Mouse (Mus musculus) embryonic facial prominence, embryonic 10.5 days (tissue): ENCODE measurements around the gene Trpc4ap. TPM values are rescaled to one million over a fixed set of nuclear protein-coding genes. Genes with fewer than 3 reads are reported as not detected.

Experiments
- DNase-seq: peaks from one replicate; pipeline ENCODE4 v3.0.0-alpha.2; 2017; ENCODE audit warnings: low spot score
- H3K27ac ChIP-seq: fragments of 300-500 bp; sonication (generic); replicated peaks from 2 replicates; pipeline ENCODE4 v1.5.1; 2016; ENCODE audit warnings: mild to moderate bottlenecking
- H3K27me3 ChIP-seq: fragments of 300-500 bp; sonication (generic); replicated peaks from 2 replicates; pipeline ENCODE4 v1.6.1; 2016; ENCODE audit warnings: low read depth, mild to moderate bottlenecking; ENCODE audit not compliant: poor library complexity, severe bottlenecking
- H3K36me3 ChIP-seq: fragments of 300-500 bp; sonication (generic); replicated peaks from 2 replicates; pipeline ENCODE4 v1.6.1; 2016; ENCODE audit warnings: mild to moderate bottlenecking, moderate library complexity
- H3K4me1 ChIP-seq: fragments of 300-500 bp; sonication (generic); 2 replicates; pipeline ENCODE4 v1.6.1; 2016
- H3K4me3 ChIP-seq: fragments of 300-500 bp; sonication (generic); 2 replicates; pipeline ENCODE4 v1.5.1; 2016; ENCODE audit warnings: mild to moderate bottlenecking, moderate library complexity
- H3K9me3 ChIP-seq: fragments of 300-500 bp; sonication (generic); 2 replicates; pipeline ENCODE4 v1.6.1; 2016; ENCODE audit warnings: mild to moderate bottlenecking
- WGBS: fragments of 180-500 bp; shearing (Covaris S2); methylation state at CpG from one replicate; pipeline ENCODE4 v1.1.7; 2016; 5-methylcytosine and 5-hydroxymethylcytosine counted together
- polyA plus RNA-seq: library from polyadenylated mRNA; unstranded; fragments of >200 nt; fragmentation: Nextera tagmentation; extraction: Ambion mirVana; gene quantifications from 2 replicates; pipeline ENCODE4 v1.2.1, GENCODE M21; 2016

Gene Trpc4ap
- polyA plus RNA-seq, 1 experiment from 2014 or later, result 126 TPM

- no peak overlapping the region for H3K4me3 ChIP-seq
- no peak overlapping the region for H3K27ac ChIP-seq
- no peak for DNase-seq
- peaks cover 69% of the 10 kb centered on the region for H3K27me3 ChIP-seq
- 60% methylated on average over 19 of the region's 19 CpGs for WGBS
- H3K9me3 ChIP-seq, result no peaks in the 10 kb centered on the region
- H3K4me1 ChIP-seq, result peaks cover 46% of the 10 kb centered on the region
- peaks cover 79% of the 10 kb centered on the region for H3K36me3 ChIP-seq
Observed at GRCm38 (mm10) chr2:155633121-155633520, 59.1 kb downstream of the Trpc4ap start.

- no peaks in the 10 kb centered on the region for H3K9me3 ChIP-seq
- no peak overlapping the region for H3K4me3 ChIP-seq
- no peak for DNase-seq
- WGBS, result 70% methylated on average over 30 of the region's 30 CpGs
- no peak overlapping the region for H3K27ac ChIP-seq
- H3K4me1 ChIP-seq, result peaks cover 46% of the 10 kb centered on the region
- H3K27me3 ChIP-seq, result peaks cover 77% of the 10 kb centered on the region
- H3K36me3 ChIP-seq, result peaks cover 71% of the 10 kb centered on the region
Observed at GRCm38 (mm10) chr2:155632138-155632936, 59.8 kb downstream of the Trpc4ap start.

- peak overlapping the region; percentile 28 for H3K4me3 ChIP-seq
- H3K36me3 ChIP-seq, result peaks cover 56% of the 10 kb centered on the region
- DNase-seq, result peak; percentile 50
- WGBS, result 12% methylated on average over 43 of the region's 43 CpGs
- H3K27ac ChIP-seq, result no peak overlapping the region
- peaks cover 46% of the 10 kb centered on the region for H3K4me1 ChIP-seq
- H3K27me3 ChIP-seq, result peaks cover 92% of the 10 kb centered on the region
- no peaks in the 10 kb centered on the region for H3K9me3 ChIP-seq
Observed at GRCm38 (mm10) chr2:155630590-155631416, 61.4 kb downstream of the Trpc4ap start.

GRCm38 (mm10) chr2:155630153-155630552 lies 62.0 kb downstream of the Trpc4ap start:
- Histone ChIP-seq H3K4me1 (peaks cover 46% of the 10 kb centered on the region), H3K27ac (no peak overlapping the region), H3K4me3 (peak overlapping the region; percentile 28), H3K9me3 (no peaks in the 10 kb centered on the region), H3K27me3 (peaks cover 99% of the 10 kb centered on the region), H3K36me3 (peaks cover 50% of the 10 kb centered on the region)
- 17% methylated on average over 20 of the region's 20 CpGs for WGBS
- peak; percentile 46 for DNase-seq

- H3K4me1 ChIP-seq, result peaks cover 46% of the 10 kb centered on the region
- H3K9me3 ChIP-seq, result no peaks in the 10 kb centered on the region
- H3K27me3 ChIP-seq, result peaks cover 99% of the 10 kb centered on the region
- no peak overlapping the region; the same call in 1 of the 2 replicates for H3K27ac ChIP-seq
- under 1% methylated on average over 35 of the region's 35 CpGs for WGBS
- H3K36me3 ChIP-seq, result peaks cover 41% of the 10 kb centered on the region
- peak; percentile 68 for DNase-seq
- H3K4me3 ChIP-seq, result peak overlapping the region; percentile 55
Observed at GRCm38 (mm10) chr2:155629231-155629661, 62.9 kb downstream of the Trpc4ap start.

- Histone ChIP-seq H3K4me3 (no peak overlapping the region), H3K27ac (no peak overlapping the region), H3K4me1 (peaks cover 46% of the 10 kb centered on the region), H3K9me3 (no peaks in the 10 kb centered on the region), H3K36me3 (peaks cover 33% of the 10 kb centered on the region), H3K27me3 (peaks cover 96% of the 10 kb centered on the region)
- WGBS, result 73% methylated on average over 13 of the region's 13 CpGs
- DNase-seq, result no peak
Observed at GRCm38 (mm10) chr2:155628519-155628918, 63.7 kb downstream of the Trpc4ap start.

- no peak for DNase-seq
- Histone ChIP-seq H3K9me3 (no peaks in the 10 kb centered on the region), H3K36me3 (peaks cover 29% of the 10 kb centered on the region), H3K27me3 (peaks cover 96% of the 10 kb centered on the region), H3K27ac (no peak overlapping the region), H3K4me3 (no peak overlapping the region), H3K4me1 (peaks cover 44% of the 10 kb centered on the region)
- WGBS, result 81% methylated on average over 9 of the region's 9 CpGs
Observed at GRCm38 (mm10) chr2:155628112-155628511, 64.1 kb downstream of the Trpc4ap start.

- no peaks in the 10 kb centered on the region for H3K9me3 ChIP-seq
- DNase-seq, result peak; percentile 86
- no peak overlapping the region for H3K27ac ChIP-seq
- H3K36me3 ChIP-seq, result peaks cover 20% of the 10 kb centered on the region
- peaks cover 96% of the 10 kb centered on the region for H3K27me3 ChIP-seq
- WGBS, result 46% methylated on average over 21 of the region's 21 CpGs
- H3K4me3 ChIP-seq, result no peak overlapping the region
- peaks cover 41% of the 10 kb centered on the region for H3K4me1 ChIP-seq
Observed at GRCm38 (mm10) chr2:155627030-155627738, 65.0 kb downstream of the Trpc4ap start.

- Histone ChIP-seq H3K27ac (no peak overlapping the region), H3K9me3 (no peaks in the 10 kb centered on the region), H3K4me3 (no peak overlapping the region), H3K27me3 (peaks cover 87% of the 10 kb centered on the region), H3K36me3 (peaks cover 11% of the 10 kb centered on the region), H3K4me1 (peaks cover 33% of the 10 kb centered on the region)
- DNase-seq, result no peak
- 59% methylated on average over 15 of the region's 15 CpGs for WGBS
Observed at GRCm38 (mm10) chr2:155626277-155626676, 65.9 kb downstream of the Trpc4ap start.

- Histone ChIP-seq H3K4me1 (peaks cover 17% of the 10 kb centered on the region), H3K27ac (no peak overlapping the region), H3K9me3 (no peaks in the 10 kb centered on the region), H3K36me3 (no peaks in the 10 kb centered on the region), H3K4me3 (no peak overlapping the region), H3K27me3 (peaks cover 75% of the 10 kb centered on the region)
- peak; percentile 54 for DNase-seq
- 35% methylated on average over 10 of the region's 10 CpGs for WGBS
Observed at GRCm38 (mm10) chr2:155624730-155625129, 67.5 kb downstream of the Trpc4ap start.

GRCm38 (mm10) chr2:155623996-155624395 lies 68.2 kb downstream of the Trpc4ap start:
- H3K36me3 ChIP-seq, result no peaks in the 10 kb centered on the region
- H3K27me3 ChIP-seq, result peaks cover 68% of the 10 kb centered on the region
- peaks cover 14% of the 10 kb centered on the region for H3K4me1 ChIP-seq
- 85% methylated on average over 6 of the region's 6 CpGs for WGBS
- no peak overlapping the region for H3K27ac ChIP-seq
- H3K9me3 ChIP-seq, result no peaks in the 10 kb centered on the region
- no peak overlapping the region for H3K4me3 ChIP-seq
- no peak for DNase-seq

GRCm38 (mm10) chr2:155622606-155623005 lies 69.6 kb downstream of the Trpc4ap start:
- H3K4me3 ChIP-seq, result no peak overlapping the region
- H3K9me3 ChIP-seq, result no peaks in the 10 kb centered on the region
- no peak for DNase-seq

More at GRCm38 (mm10) chr2:155622606-155623005, 69.6 kb downstream of the Trpc4ap start:
- Histone ChIP-seq H3K27me3 (peaks cover 54% of the 10 kb centered on the region), H3K27ac (no peak overlapping the region), H3K4me1 (peaks cover 9% of the 10 kb centered on the region; the same call in 1 of the 2 replicates), H3K36me3 (no peaks in the 10 kb centered on the region)
- WGBS, result 34% methylated on average over 11 of the region's 11 CpGs
